Mouse (Mus musculus) forebrain, embryonic 13.5 days (tissue): ENCODE data around the gene Ttbk1. TPM values are rescaled to one million over a fixed set of nuclear protein-coding genes. Genes with fewer than 3 reads are reported as not detected.

ENCODE experiments used
- ATAC-seq: fragments of 200-750 bp; cut with Nextera tagmentation; 2 replicates; pipeline ENCODE4 v1.8.0; 2017
- H3K27ac ChIP-seq: fragments of 300-500 bp; sonication (generic); 2 replicates; pipeline ENCODE4 v1.5.1; 2015; ENCODE audit warnings: inconsistent platforms, mild to moderate bottlenecking, moderate library complexity
- H3K27me3 ChIP-seq: fragments of 300-500 bp; sonication (generic); 2 replicates; pipeline ENCODE4 v1.6.1; 2015; ENCODE audit warnings: mild to moderate bottlenecking, inconsistent platforms
- H3K36me3 ChIP-seq: fragments of 300-500 bp; sonication (generic); 2 replicates; pipeline ENCODE4 v1.6.1; 2015; ENCODE audit warnings: mild to moderate bottlenecking, inconsistent platforms; ENCODE audit not compliant: poor library complexity, severe bottlenecking
- H3K4me1 ChIP-seq: fragments of 300-500 bp; sonication (generic); 2 replicates; pipeline ENCODE4 v1.6.1; 2015; ENCODE audit warnings: inconsistent platforms
- H3K4me2 ChIP-seq: fragments of 300-500 bp; sonication (generic); 2 replicates; pipeline ENCODE4 v1.6.1; 2015; ENCODE audit warnings: inconsistent platforms, mild to moderate bottlenecking, moderate library complexity
- H3K4me3 ChIP-seq: fragments of 300-500 bp; sonication (generic); 2 replicates; pipeline ENCODE4 v1.5.1; 2015; ENCODE audit warnings: mild to moderate bottlenecking, inconsistent platforms
- H3K9ac ChIP-seq: fragments of 300-500 bp; sonication (generic); 2 replicates; pipeline ENCODE4 v1.6.1; 2015; ENCODE audit warnings: mild to moderate bottlenecking, inconsistent platforms
- H3K9me3 ChIP-seq: fragments of 300-500 bp; sonication (generic); replicated peaks from 2 replicates; pipeline ENCODE4 v1.6.1; 2016; ENCODE audit warnings: inconsistent platforms
- WGBS: fragments of 180-500 bp; shearing (Covaris S2); methylation state at CpG from one replicate; pipeline ENCODE4 v1.1.7; 2015; 5-methylcytosine and 5-hydroxymethylcytosine counted together
- polyA plus RNA-seq: library from polyadenylated mRNA; unstranded; fragments of >200 nt; fragmentation: Nextera tagmentation; extraction: Ambion mirVana; gene quantifications from 2 replicates; pipeline ENCODE4 v1.2.1, GENCODE M21; 2015

Ttbk1 gene
- polyA plus RNA-seq, 1 experiment from 2014 or later: 3.7 TPM

DNA sequence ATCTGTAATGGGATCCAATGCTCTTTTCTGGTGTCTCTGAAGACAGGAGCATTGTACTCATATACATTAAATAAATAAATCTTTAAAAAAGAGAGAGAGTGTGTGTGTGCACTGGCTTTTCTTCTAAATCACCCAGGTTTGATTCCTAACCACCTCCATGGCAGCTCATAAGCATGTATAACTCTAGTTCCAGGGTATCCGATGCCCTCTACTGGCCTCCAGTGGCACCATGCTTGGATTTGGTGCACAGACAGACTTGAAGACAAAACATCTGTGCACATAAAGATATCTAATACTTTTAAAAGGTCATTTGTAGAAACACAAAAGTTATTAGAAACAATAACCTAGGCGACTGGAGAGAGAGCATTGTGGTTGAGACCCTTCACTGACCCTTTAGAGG, 94.5 kb downstream of the Ttbk1 start:
- H3K9ac ChIP-seq: no peak overlapping the region
- no peak overlapping the region for H3K4me2 ChIP-seq
- H3K27me3 ChIP-seq: no peaks in the 10 kb centered on the region
- no peaks in the 10 kb centered on the region for H3K9me3 ChIP-seq
- no peaks in the 10 kb centered on the region for H3K4me1 ChIP-seq
- peaks cover 54% of the 10 kb centered on the region for H3K36me3 ChIP-seq
- H3K4me3 ChIP-seq: no peak overlapping the region
- 56% methylated on average over 2 of the region's 2 CpGs for WGBS
- H3K27ac ChIP-seq: no peak overlapping the region
- ATAC-seq: no peak

Other genes starting within 250 kb of the Ttbk1 start
- 96.1 and 110 TPM in 2 replicates for gene Polr1c, start 239.6 kb downstream of the Ttbk1 start, polyA plus RNA-seq
- gene Yipf3, start 239.6 kb downstream of the Ttbk1 start, polyA plus RNA-seq: 80.3 and 84.0 TPM in 2 replicates
- 4.9 and 5.8 TPM in 2 replicates for gene Lrrc73, start 234.1 kb downstream of the Ttbk1 start, polyA plus RNA-seq
- 36.9 and 38.9 TPM in 2 replicates for gene Tjap1, start 204.6 kb downstream of the Ttbk1 start, polyA plus RNA-seq
- gene Dlk2, start 190.3 kb downstream of the Ttbk1 start, polyA plus RNA-seq: 2.6 and 2.9 TPM in 2 replicates
- gene Abcc10, start 159.3 kb downstream of the Ttbk1 start, polyA plus RNA-seq: 6.3 and 6.4 TPM in 2 replicates
- gene Zfp318, start 103.9 kb downstream of the Ttbk1 start, polyA plus RNA-seq: 7.2 and 11.0 TPM in 2 replicates
- gene Crip3, start 58.7 kb downstream of the Ttbk1 start, polyA plus RNA-seq: 0.75 and 0.89 TPM in 2 replicates
- gene Slc22a7, start 49.2 kb downstream of the Ttbk1 start, polyA plus RNA-seq: 0.13 TPM in 1 of 2 replicates, not detected in the other
- gene Dnph1, start 9.0 kb upstream of the Ttbk1 start, polyA plus RNA-seq: 51.2 and 59.0 TPM in 2 replicates
- 9.8 and 12.4 TPM in 2 replicates for gene Cul9, start 58.7 kb upstream of the Ttbk1 start, polyA plus RNA-seq
- gene Srf, start 68.5 kb upstream of the Ttbk1 start, polyA plus RNA-seq: 4.2 and 4.4 TPM in 2 replicates
- 32.5 and 35.3 TPM in 2 replicates for gene Ptk7, start 141.8 kb upstream of the Ttbk1 start, polyA plus RNA-seq
- gene Klc4, start 158.3 kb upstream of the Ttbk1 start, polyA plus RNA-seq: 44.3 and 47.7 TPM in 2 replicates
- gene Mrpl2, start 158.6 kb upstream of the Ttbk1 start, polyA plus RNA-seq: 89.0 and 97.3 TPM in 2 replicates
- 33.5 and 39.0 TPM in 2 replicates for gene Cul7, start 162.7 kb upstream of the Ttbk1 start, polyA plus RNA-seq
- 54.5 and 59.7 TPM in 2 replicates for gene Rrp36, start 186.7 kb upstream of the Ttbk1 start, polyA plus RNA-seq
- 196 and 208 TPM in 2 replicates for gene Mea1, start 191.1 kb upstream of the Ttbk1 start, polyA plus RNA-seq
- 145 and 147 TPM in 2 replicates for gene Klhdc3, start 193.2 kb upstream of the Ttbk1 start, polyA plus RNA-seq
- 85.4 and 103 TPM in 2 replicates for gene Ppp2r5d, start 217.4 kb upstream of the Ttbk1 start, polyA plus RNA-seq
- 18.9 and 21.3 TPM in 2 replicates for gene Pex6, start 223.8 kb upstream of the Ttbk1 start, polyA plus RNA-seq
- gene Gnmt, start 241.5 kb upstream of the Ttbk1 start, polyA plus RNA-seq: 0.52 and 0.58 TPM in 2 replicates